Mouse (Mus musculus): ENCODE data around the gene Glrx. TPM values are rescaled to one million over a fixed set of nuclear protein-coding genes. Genes with fewer than 3 reads are reported as not detected.

The Glrx gene
- total RNA-seq, 2 experiments from 2014 or later, result 26.9 to 28.1 TPM

- DNase-seq (ENCODE audit: low spot score in 2 of 2), result no peak
Observed at GRCm38 (mm10) chr13:75880501-75880900, 40.8 kb downstream of the Glrx start.

DNA sequence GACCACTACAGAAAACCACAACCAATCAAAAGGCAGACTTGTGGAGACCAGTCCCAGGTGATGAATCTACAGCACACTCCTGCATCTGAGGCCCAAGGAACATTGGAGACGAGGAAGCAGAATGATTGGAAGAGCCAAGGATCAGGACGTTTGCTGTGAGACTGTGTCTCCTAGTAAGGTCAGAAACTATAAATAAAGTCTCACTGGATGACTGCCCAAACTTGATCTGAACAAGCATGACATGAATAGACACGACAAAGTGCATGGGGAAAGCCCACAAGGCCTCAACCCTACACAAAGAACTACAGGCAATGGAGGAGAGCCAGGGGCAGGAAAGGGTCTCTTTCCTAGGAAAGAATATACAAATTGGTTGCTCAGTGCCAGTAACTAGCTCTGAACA lies 44.1 kb downstream of the Glrx start:
- DNase-seq (ENCODE audit: low spot score in 2 of 2), result no peak

GRCm38 (mm10) chr13:75891868-75892267 lies 52.2 kb downstream of the Glrx start:
- DNase-seq (ENCODE audit: low spot score in 2 of 2), result no peak

- no peak for DNase-seq (ENCODE audit: low spot score in 2 of 2)
Observed at GRCm38 (mm10) chr13:75892291-75892690, 52.6 kb downstream of the Glrx start.

GRCm38 (mm10) chr13:75892876-75893275 lies 53.2 kb downstream of the Glrx start:
- no peak for DNase-seq (ENCODE audit: low spot score in 2 of 2)

Other genes with a start within 250 kb of the Glrx start
- gene Ell2, start 133.1 kb upstream of the Glrx start, total RNA-seq (2021), result 10 to 100 TPM; 27.7 to 29.4 TPM
- gene Rhobtb3, start 104.1 kb downstream of the Glrx start, total RNA-seq (2021), result 10 to 100 TPM; 22.1 to 24.1 TPM
- gene Spata9, start 127.3 kb downstream of the Glrx start, total RNA-seq (2021), result under 1 TPM in 1 of 2 experiments, not detected in 1; 0.48 TPM
- 10 to 100 TPM; 19.4 to 20.7 TPM for gene Rfesd, start 178.9 kb downstream of the Glrx start, total RNA-seq (2021)
- under 1 TPM; 0.23 to 0.36 TPM for gene Gpr150, start 217.1 kb downstream of the Glrx start, total RNA-seq (2021)

Data from adrenal gland, postnatal 4 days (tissue).